Mouse (Mus musculus): ENCODE data around the gene F830045P16Rik. TPM values are rescaled to one million over a fixed set of nuclear protein-coding genes. Genes with fewer than 3 reads are reported as not detected.

F830045P16Rik gene
- polyA plus RNA-seq, 1 experiment from 2014 or later = not detected

- Histone ChIP-seq H3K27me3 (ENCODE audit: control insufficient read depth, insufficient read depth, low read length) (peaks cover 27% of the 10 kb centered on the region), H3K4me3 (ENCODE audit: low read depth, low read length) (0 out of 2 replicates have a peak overlapping the region, but pooled peaks have one; percentile 10)
- 17% methylated on average over 24 of the region's 24 CpGs for WGBS (ENCODE audit: insufficient replicate concordance)
These were observed 38.1 kb upstream of the F830045P16Rik start for GRCm38 (mm10) chr2:129574395-129575046.

GRCm38 (mm10) chr2:129573701-129574273, 37.4 kb upstream of the F830045P16Rik start:
- WGBS (ENCODE audit: insufficient replicate concordance) = 31% methylated on average over 4 of the region's 4 CpGs
- no peak overlapping the region for H3K4me3 ChIP-seq (ENCODE audit: low read depth, low read length)
- peaks cover 4% of the 10 kb centered on the region; the same call in 1 of the 2 replicates for H3K4me1 ChIP-seq (ENCODE audit: control insufficient read depth, insufficient read depth, low read length)
- no peak overlapping the region for H3K9ac ChIP-seq (ENCODE audit: low read depth, low read length)
- no peaks in the 10 kb centered on the region for H3K9me3 ChIP-seq (replicated peaks; ENCODE audit: control insufficient read depth, low read length)
- H3K27me3 ChIP-seq (ENCODE audit: control insufficient read depth, insufficient read depth, low read length) = peaks cover 27% of the 10 kb centered on the region
- ATAC-seq (replicated peaks; ENCODE audit: insufficient number of reproducible peaks, low FRiP score, low TSS enrichment) = no peak
- H3K27ac ChIP-seq (ENCODE audit: low read depth, low read length) = no peak overlapping the region
- no peaks in the 10 kb centered on the region for H3K36me3 ChIP-seq (ENCODE audit: control insufficient read depth, insufficient read depth, low read length)
- peak overlapping the region; percentile 48 for H3K4me2 ChIP-seq

More at GRCm38 (mm10) chr2:129574395-129575046, 38.1 kb upstream of the F830045P16Rik start:
- H3K4me2 ChIP-seq = peak overlapping the region; percentile 48
- H3K27ac ChIP-seq (ENCODE audit: low read depth, low read length) = no peak overlapping the region
- no peak overlapping the region for H3K9ac ChIP-seq (ENCODE audit: low read depth, low read length)
- peaks cover 4% of the 10 kb centered on the region; the same call in 1 of the 2 replicates for H3K4me1 ChIP-seq (ENCODE audit: control insufficient read depth, insufficient read depth, low read length)
- no peaks in the 10 kb centered on the region for H3K9me3 ChIP-seq (replicated peaks; ENCODE audit: control insufficient read depth, low read length)
- ATAC-seq (replicated peaks; ENCODE audit: insufficient number of reproducible peaks, low FRiP score, low TSS enrichment) = no peak
- H3K36me3 ChIP-seq (ENCODE audit: control insufficient read depth, insufficient read depth, low read length) = no peaks in the 10 kb centered on the region

GRCm38 (mm10) chr2:129569556-129569955, 33.2 kb upstream of the F830045P16Rik start:
- Histone ChIP-seq H3K9ac (ENCODE audit: low read depth, low read length) (no peak overlapping the region), H3K27ac (ENCODE audit: low read depth, low read length) (no peak overlapping the region), H3K27me3 (ENCODE audit: control insufficient read depth, insufficient read depth, low read length) (peaks cover 19% of the 10 kb centered on the region), H3K4me3 (ENCODE audit: low read depth, low read length) (no peak overlapping the region), H3K9me3 (replicated peaks; ENCODE audit: control insufficient read depth, low read length) (no peaks in the 10 kb centered on the region), H3K4me1 (ENCODE audit: control insufficient read depth, insufficient read depth, low read length) (no peaks in the 10 kb centered on the region), H3K36me3 (ENCODE audit: control insufficient read depth, insufficient read depth, low read length) (no peaks in the 10 kb centered on the region), H3K4me2 (no peak overlapping the region)
- no peak for ATAC-seq (replicated peaks; ENCODE audit: insufficient number of reproducible peaks, low FRiP score, low TSS enrichment)
- 54% methylated on average over 5 of the region's 5 CpGs for WGBS (ENCODE audit: insufficient replicate concordance)

DNA sequence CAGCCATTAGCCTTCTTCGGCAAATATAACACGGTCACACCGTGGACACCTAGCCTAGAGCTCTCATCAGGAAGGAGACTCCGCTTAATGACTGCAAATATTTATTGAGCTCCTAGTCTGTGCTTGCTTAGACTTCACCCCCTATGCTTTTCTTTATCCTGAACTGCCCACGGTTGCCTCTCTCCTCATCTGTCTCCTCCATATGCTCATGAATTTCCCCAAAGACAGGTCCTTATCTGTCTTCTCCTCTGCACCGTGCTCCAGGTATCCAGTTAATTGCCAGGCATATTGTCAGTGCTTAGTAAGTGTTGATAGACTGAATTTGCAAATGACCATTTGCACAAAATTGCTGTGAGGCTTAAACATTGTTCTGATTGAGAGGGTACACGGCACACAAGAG, 32.7 kb upstream of the F830045P16Rik start:
- Histone ChIP-seq H3K4me2 (no peak overlapping the region), H3K36me3 (ENCODE audit: control insufficient read depth, insufficient read depth, low read length) (no peaks in the 10 kb centered on the region), H3K27ac (ENCODE audit: low read depth, low read length) (no peak overlapping the region), H3K27me3 (ENCODE audit: control insufficient read depth, insufficient read depth, low read length) (peaks cover 16% of the 10 kb centered on the region), H3K9me3 (replicated peaks; ENCODE audit: control insufficient read depth, low read length) (no peaks in the 10 kb centered on the region), H3K4me3 (ENCODE audit: low read depth, low read length) (no peak overlapping the region), H3K4me1 (ENCODE audit: control insufficient read depth, insufficient read depth, low read length) (no peaks in the 10 kb centered on the region), H3K9ac (ENCODE audit: low read depth, low read length) (no peak overlapping the region)
- ATAC-seq (replicated peaks; ENCODE audit: insufficient number of reproducible peaks, low FRiP score, low TSS enrichment) = no peak
- 65% methylated on average over 7 of the region's 7 CpGs for WGBS (ENCODE audit: insufficient replicate concordance)

GRCm38 (mm10) chr2:129563944-129564709, 27.7 kb upstream of the F830045P16Rik start:
- H3K4me3 ChIP-seq (ENCODE audit: low read depth, low read length) = no peak overlapping the region
- no peak overlapping the region for H3K27ac ChIP-seq (ENCODE audit: low read depth, low read length)
- H3K4me1 ChIP-seq (ENCODE audit: control insufficient read depth, insufficient read depth, low read length) = 0 out of 2 replicates have a peak, but pooled peaks cover 2% of the 10 kb centered on the region
- H3K4me2 ChIP-seq = no peak overlapping the region
- 72% methylated on average over 5 of the region's 5 CpGs for WGBS (ENCODE audit: insufficient replicate concordance)
- no peak overlapping the region for H3K9ac ChIP-seq (ENCODE audit: low read depth, low read length)
- no peaks in the 10 kb centered on the region for H3K9me3 ChIP-seq (replicated peaks; ENCODE audit: control insufficient read depth, low read length)
- no peaks in the 10 kb centered on the region; the same call in 1 of the 2 replicates for H3K27me3 ChIP-seq (ENCODE audit: control insufficient read depth, insufficient read depth, low read length)
- no peak for ATAC-seq (replicated peaks; ENCODE audit: insufficient number of reproducible peaks, low FRiP score, low TSS enrichment)
- H3K36me3 ChIP-seq (ENCODE audit: control insufficient read depth, insufficient read depth, low read length) = no peaks in the 10 kb centered on the region

DNA sequence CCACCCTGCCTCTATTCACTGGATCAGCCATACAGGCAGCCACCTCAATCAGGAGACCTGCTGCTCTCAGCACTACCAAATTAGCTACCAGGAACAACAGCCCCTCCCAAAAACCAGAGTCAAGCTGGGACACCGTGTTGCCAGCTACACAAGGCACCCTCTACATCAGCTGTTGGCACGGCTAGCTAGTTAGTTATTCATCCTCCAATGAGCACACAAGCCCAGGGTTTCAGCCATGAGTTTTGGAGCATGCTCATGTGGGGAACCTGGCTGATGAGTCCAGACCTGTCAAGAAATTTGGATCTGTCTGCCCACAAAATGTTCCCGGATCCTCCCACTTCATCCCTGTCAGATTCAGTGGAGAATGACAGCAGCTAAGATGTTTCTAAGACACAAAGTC, 25.4 kb upstream of the F830045P16Rik start:
- Histone ChIP-seq H3K4me2 (no peak overlapping the region), H3K4me1 (ENCODE audit: control insufficient read depth, insufficient read depth, low read length) (peaks cover 6% of the 10 kb centered on the region; the same call in 1 of the 2 replicates), H3K4me3 (ENCODE audit: low read depth, low read length) (no peak overlapping the region), H3K27ac (ENCODE audit: low read depth, low read length) (no peak overlapping the region), H3K36me3 (ENCODE audit: control insufficient read depth, insufficient read depth, low read length) (no peaks in the 10 kb centered on the region), H3K27me3 (ENCODE audit: control insufficient read depth, insufficient read depth, low read length) (no peaks in the 10 kb centered on the region; the same call in 1 of the 2 replicates), H3K9me3 (replicated peaks; ENCODE audit: control insufficient read depth, low read length) (no peaks in the 10 kb centered on the region), H3K9ac (ENCODE audit: low read depth, low read length) (no peak overlapping the region)
- no peak for ATAC-seq (replicated peaks; ENCODE audit: insufficient number of reproducible peaks, low FRiP score, low TSS enrichment)
- WGBS (ENCODE audit: insufficient replicate concordance) = 63% methylated on average over 3 of the region's 3 CpGs

- WGBS (ENCODE audit: insufficient replicate concordance) = 47% methylated on average over 3 of the region's 3 CpGs
These were observed 22.4 kb upstream of the F830045P16Rik start for GRCm38 (mm10) chr2:129558875-129559219.

GRCm38 (mm10) chr2:129558008-129558874, 21.8 kb upstream of the F830045P16Rik start:
- H3K27me3 ChIP-seq (ENCODE audit: control insufficient read depth, insufficient read depth, low read length) = no peaks in the 10 kb centered on the region; the same call in 1 of the 2 replicates
- H3K36me3 ChIP-seq (ENCODE audit: control insufficient read depth, insufficient read depth, low read length) = no peaks in the 10 kb centered on the region
- no peak overlapping the region for H3K27ac ChIP-seq (ENCODE audit: low read depth, low read length)
- H3K4me1 ChIP-seq (ENCODE audit: control insufficient read depth, insufficient read depth, low read length) = peaks cover 6% of the 10 kb centered on the region; the same call in 1 of the 2 replicates
- H3K4me3 ChIP-seq (ENCODE audit: low read depth, low read length) = no peak overlapping the region
- WGBS (ENCODE audit: insufficient replicate concordance) = 54% methylated on average over 12 of the region's 12 CpGs
- no peaks in the 10 kb centered on the region for H3K9me3 ChIP-seq (replicated peaks; ENCODE audit: control insufficient read depth, low read length)
- ATAC-seq (replicated peaks; ENCODE audit: insufficient number of reproducible peaks, low FRiP score, low TSS enrichment) = no peak
- H3K4me2 ChIP-seq = no peak overlapping the region
- H3K9ac ChIP-seq (ENCODE audit: low read depth, low read length) = no peak overlapping the region

More at GRCm38 (mm10) chr2:129558875-129559219, 22.4 kb upstream of the F830045P16Rik start:
- peaks cover 6% of the 10 kb centered on the region; the same call in 1 of the 2 replicates for H3K4me1 ChIP-seq (ENCODE audit: control insufficient read depth, insufficient read depth, low read length)
- no peaks in the 10 kb centered on the region for H3K36me3 ChIP-seq (ENCODE audit: control insufficient read depth, insufficient read depth, low read length)
- H3K9ac ChIP-seq (ENCODE audit: low read depth, low read length) = no peak overlapping the region
- no peak overlapping the region for H3K27ac ChIP-seq (ENCODE audit: low read depth, low read length)
- no peaks in the 10 kb centered on the region for H3K9me3 ChIP-seq (replicated peaks; ENCODE audit: control insufficient read depth, low read length)
- no peak overlapping the region for H3K4me3 ChIP-seq (ENCODE audit: low read depth, low read length)
- no peaks in the 10 kb centered on the region; the same call in 1 of the 2 replicates for H3K27me3 ChIP-seq (ENCODE audit: control insufficient read depth, insufficient read depth, low read length)
- no peak for ATAC-seq (replicated peaks; ENCODE audit: insufficient number of reproducible peaks, low FRiP score, low TSS enrichment)
- no peak overlapping the region for H3K4me2 ChIP-seq
